Mouse (Mus musculus): Measurements from ENCODE around the gene Ptprn. TPM values are rescaled to one million over a fixed set of nuclear protein-coding genes. Genes with fewer than 3 reads are reported as not detected.

The Ptprn gene
- polyA plus RNA-seq, 1 experiment, result 3.6 TPM

- Histone ChIP-seq H3K36me3 (ENCODE audit: control insufficient read depth, insufficient read depth) (peaks cover 7% of the 10 kb centered on the region), H3K4me3 (no peak overlapping the region), H3K79me2 (ENCODE audit: control insufficient read depth, insufficient read depth) (no peaks in the 10 kb centered on the region), H3ac (ENCODE audit: control insufficient read depth, insufficient read length) (no peak overlapping the region), H3K4me2 (ENCODE audit: low read depth) (peak overlapping the region; percentile 66), H3K27me3 (ENCODE audit: control insufficient read depth, insufficient read depth, insufficient read length) (no peaks in the 10 kb centered on the region)
- no peak for TF ChIP-seq TCF12 (IDR thresholded peaks at IDR 0.05; ENCODE audit: insufficient read depth, poor library complexity, severe bottlenecking)
These were observed 17.0 kb downstream of the Ptprn start for GRCm38 (mm10) chr1:75247071-75247930.

GRCm38 (mm10) chr1:75244836-75245235 lies 19.5 kb downstream of the Ptprn start:
- TF ChIP-seq TCF12 (IDR thresholded peaks at IDR 0.05; ENCODE audit: insufficient read depth, poor library complexity, severe bottlenecking) (no peak), MYOD1 (IDR thresholded peaks at IDR 0.05; ENCODE audit: control insufficient read depth in 1 of 3, insufficient read length in 2 of 3, low read depth in 2 of 3) (no peak)
- H3K4me3 ChIP-seq, result no peak overlapping the region
- peaks cover 19% of the 10 kb centered on the region for H3K36me3 ChIP-seq (ENCODE audit: control insufficient read depth, insufficient read depth)
- H3K4me2 ChIP-seq (ENCODE audit: low read depth), result no peak overlapping the region
- H3K27me3 ChIP-seq (ENCODE audit: control insufficient read depth, insufficient read depth, insufficient read length), result no peaks in the 10 kb centered on the region
- no peak overlapping the region for H3ac ChIP-seq (ENCODE audit: control insufficient read depth, insufficient read length)
- H3K79me2 ChIP-seq (ENCODE audit: control insufficient read depth, insufficient read depth), result no peaks in the 10 kb centered on the region

GRCm38 (mm10) chr1:75244175-75244826 lies 20.0 kb downstream of the Ptprn start:
- no peak for TF ChIP-seq CEBPB (IDR thresholded peaks at IDR 0.05; ENCODE audit: insufficient read depth, poor library complexity, severe bottlenecking)
- TF ChIP-seq TCF12 (IDR thresholded peaks at IDR 0.05; ENCODE audit: insufficient read depth, poor library complexity, severe bottlenecking), result no peak
- TF ChIP-seq MAX (IDR thresholded peaks at IDR 0.05; ENCODE audit: low read depth), result no peak
- TF ChIP-seq TCF3 (IDR thresholded peaks at IDR 0.05; ENCODE audit: insufficient read length, low read depth), result no peak
- TF ChIP-seq MYOG (IDR thresholded peaks at IDR 0.05; ENCODE audit: control insufficient read depth in 1 of 3, insufficient read depth in 1 of 3, insufficient read length in 2 of 3, low read depth in 2 of 3), result no peak
- H3K79me2 ChIP-seq (ENCODE audit: control insufficient read depth, insufficient read depth), result no peaks in the 10 kb centered on the region
- H3K36me3 ChIP-seq (ENCODE audit: control insufficient read depth, insufficient read depth), result peaks cover 21% of the 10 kb centered on the region
- no peaks in the 10 kb centered on the region for H3K27me3 ChIP-seq (ENCODE audit: control insufficient read depth, insufficient read depth, insufficient read length)
- no peak overlapping the region for H3ac ChIP-seq (ENCODE audit: control insufficient read depth, insufficient read length)
- no peak overlapping the region for H3K4me3 ChIP-seq
- no peak overlapping the region for H3K4me2 ChIP-seq (ENCODE audit: low read depth)

- no peak for TF ChIP-seq TCF3 (IDR thresholded peaks at IDR 0.05; ENCODE audit: insufficient read length, low read depth)
- TF ChIP-seq MYOD1 (IDR thresholded peaks at IDR 0.05; ENCODE audit: control insufficient read depth in 1 of 3, insufficient read length in 2 of 3, low read depth in 2 of 3), result no peak
- TF ChIP-seq TCF12 (IDR thresholded peaks at IDR 0.05; ENCODE audit: insufficient read depth, poor library complexity, severe bottlenecking), result no peak
- TF ChIP-seq MAX (IDR thresholded peaks at IDR 0.05; ENCODE audit: low read depth), result no peak
- TF ChIP-seq CEBPB (IDR thresholded peaks at IDR 0.05; ENCODE audit: insufficient read depth, poor library complexity, severe bottlenecking), result no peak
- no peak for TF ChIP-seq MYOG (IDR thresholded peaks at IDR 0.05; ENCODE audit: control insufficient read depth in 1 of 3, insufficient read depth in 1 of 3, insufficient read length in 2 of 3, low read depth in 2 of 3)
- no peak for TF ChIP-seq E2F4 (IDR thresholded peaks at IDR 0.05; ENCODE audit: insufficient read depth)
- no peak for TF ChIP-seq REST (IDR thresholded peaks at IDR 0.05; ENCODE audit: insufficient read depth, insufficient read length)
- TF ChIP-seq POLR2AphosphoS2 (IDR thresholded peaks at IDR 0.05; ENCODE audit: insufficient read length, low read depth), result no peak
- TF ChIP-seq POLR2A (IDR thresholded peaks at IDR 0.05; ENCODE audit: insufficient read length, low read depth), result no peak
- Histone ChIP-seq H3K4me2 (ENCODE audit: low read depth) (no peak overlapping the region), H3K36me3 (ENCODE audit: control insufficient read depth, insufficient read depth) (peaks cover 21% of the 10 kb centered on the region), H3K4me3 (no peak overlapping the region), H3K27me3 (ENCODE audit: control insufficient read depth, insufficient read depth, insufficient read length) (no peaks in the 10 kb centered on the region), H3ac (ENCODE audit: control insufficient read depth, insufficient read length) (no peak overlapping the region), H3K79me2 (ENCODE audit: control insufficient read depth, insufficient read depth) (no peaks in the 10 kb centered on the region)
These were observed 20.9 kb downstream of the Ptprn start for GRCm38 (mm10) chr1:75243411-75243810.

- H3K4me3 ChIP-seq, result no peak overlapping the region
- peaks cover 21% of the 10 kb centered on the region for H3K36me3 ChIP-seq (ENCODE audit: control insufficient read depth, insufficient read depth)
- no peaks in the 10 kb centered on the region for H3K27me3 ChIP-seq (ENCODE audit: control insufficient read depth, insufficient read depth, insufficient read length)
- peaks cover 11% of the 10 kb centered on the region for H3K79me2 ChIP-seq (ENCODE audit: control insufficient read depth, insufficient read depth)
- no peak overlapping the region for H3ac ChIP-seq (ENCODE audit: control insufficient read depth, insufficient read length)
- no peak overlapping the region for H3K4me2 ChIP-seq (ENCODE audit: low read depth)
- TF ChIP-seq MAX (IDR thresholded peaks at IDR 0.05; ENCODE audit: low read depth), result no peak
- TF ChIP-seq USF1 (IDR thresholded peaks at IDR 0.05; ENCODE audit: low read depth), result peak; percentile 43
These were observed 24.7 kb downstream of the Ptprn start for GRCm38 (mm10) chr1:75239591-75239990.
